Mouse (Mus musculus) limb, embryonic 10.5 days (tissue): ENCODE data around the gene Unkl. TPM values are rescaled to one million over a fixed set of nuclear protein-coding genes. Genes with fewer than 3 reads are reported as not detected.

Source experiments
- DNase-seq: peaks from one replicate; pipeline ENCODE4 v3.0.0-alpha.2; 2017; ENCODE audit warnings: low spot score
- H3K27ac ChIP-seq: fragments of 300-500 bp; sonication (generic); 2 replicates; pipeline ENCODE4 v1.5.1; 2016; ENCODE audit warnings: mild to moderate bottlenecking
- H3K27me3 ChIP-seq: fragments of 300-500 bp; sonication (generic); 2 replicates; pipeline ENCODE4 v1.6.1; 2016; ENCODE audit warnings: low read depth, mild to moderate bottlenecking; ENCODE audit not compliant: poor library complexity, severe bottlenecking
- H3K36me3 ChIP-seq: fragments of 300-500 bp; sonication (generic); 2 replicates; pipeline ENCODE4 v1.6.1; 2016; ENCODE audit warnings: mild to moderate bottlenecking, moderate library complexity
- H3K4me1 ChIP-seq: fragments of 300-500 bp; sonication (generic); 2 replicates; pipeline ENCODE4 v1.6.1; 2016
- H3K4me3 ChIP-seq: fragments of 300-500 bp; sonication (generic); 2 replicates; pipeline ENCODE4 v1.5.1; 2016; ENCODE audit warnings: mild to moderate bottlenecking, moderate library complexity
- H3K9me3 ChIP-seq: fragments of 300-500 bp; sonication (generic); replicated peaks from 2 replicates; pipeline ENCODE4 v1.6.1; 2016; ENCODE audit warnings: mild to moderate bottlenecking
- WGBS: fragments of 180-500 bp; shearing (Covaris S2); methylation state at CpG from one replicate; pipeline ENCODE4 v1.1.7; 2016; 5-methylcytosine and 5-hydroxymethylcytosine counted together
- polyA plus RNA-seq: library from polyadenylated mRNA; unstranded; fragments of >200 nt; fragmentation: Nextera tagmentation; extraction: Ambion mirVana; gene quantifications from 2 replicates; pipeline ENCODE4 v1.2.1, GENCODE M21; 2016

Gene Unkl
- 9.1 and 10.0 TPM in 2 replicates for polyA plus RNA-seq

- Histone ChIP-seq H3K4me3 (peak within 1 kb of the TSS; percentile 91), H3K27ac (peak within 1 kb of the TSS; percentile 92), H3K4me1 (peaks cover 33% of the 10 kb centered on the region), H3K36me3 (peaks cover 34% of the 10 kb centered on the region), H3K9me3 (no peaks in the 10 kb centered on the region), H3K27me3 (no peaks in the 10 kb centered on the region)
- peak; percentile 89 for DNase-seq
- WGBS = under 1% methylated on average over 82 of the region's 104 CpGs
These were observed at the start of gene Unkl for GRCm38 (mm10) chr17:25188150-25189031. Unkl (plus strand) TSS chr17:25188397.

- no peak for DNase-seq
- 100% methylated on average over 1 of the region's 1 CpGs for WGBS
These were observed 49.4 kb upstream of the Unkl start for GRCm38 (mm10) chr17:25138803-25139202.

GRCm38 (mm10) chr17:25139960-25140359, 48.2 kb upstream of the Unkl start:
- H3K4me1 ChIP-seq = no peaks in the 10 kb centered on the region
- no peaks in the 10 kb centered on the region for H3K9me3 ChIP-seq
- DNase-seq = no peak
- H3K4me3 ChIP-seq = no peak overlapping the region
- WGBS = 72% methylated on average over 4 of the region's 4 CpGs
- peaks cover 35% of the 10 kb centered on the region for H3K36me3 ChIP-seq
- H3K27ac ChIP-seq = no peak overlapping the region
- H3K27me3 ChIP-seq = no peaks in the 10 kb centered on the region

More at GRCm38 (mm10) chr17:25138803-25139202, 49.4 kb upstream of the Unkl start:
- Histone ChIP-seq H3K4me1 (peaks cover 10% of the 10 kb centered on the region), H3K27me3 (no peaks in the 10 kb centered on the region), H3K36me3 (peaks cover 23% of the 10 kb centered on the region), H3K27ac (no peak overlapping the region), H3K4me3 (no peak overlapping the region), H3K9me3 (no peaks in the 10 kb centered on the region)

- Histone ChIP-seq H3K27me3 (no peaks in the 10 kb centered on the region), H3K36me3 (peaks cover 43% of the 10 kb centered on the region), H3K4me3 (no peak within 1 kb of the TSS), H3K9me3 (no peaks in the 10 kb centered on the region), H3K27ac (no peak within 1 kb of the TSS), H3K4me1 (0 out of 2 replicates have a peak, but pooled peaks cover 3% of the 10 kb centered on the region)
- WGBS = 83% methylated on average over 1 of the region's 1 CpGs
- DNase-seq = no peak
These were observed 26.0 kb upstream of the Unkl start, which contains the start of gene Ccdc154 for GRCm38 (mm10) chr17:25162161-25162560. Ccdc154 (plus strand) TSS chr17:25162461.

GRCm38 (mm10) chr17:25163387-25163786, 24.8 kb upstream of the Unkl start:
- WGBS = 79% methylated on average over 7 of the region's 7 CpGs
- Histone ChIP-seq H3K36me3 (peaks cover 32% of the 10 kb centered on the region), H3K4me1 (0 out of 2 replicates have a peak, but pooled peaks cover 3% of the 10 kb centered on the region), H3K9me3 (no peaks in the 10 kb centered on the region), H3K27me3 (no peaks in the 10 kb centered on the region), H3K27ac (no peak overlapping the region), H3K4me3 (no peak overlapping the region)
- no peak for DNase-seq

- no peaks in the 10 kb centered on the region for H3K9me3 ChIP-seq
- DNase-seq = no peak
- H3K27ac ChIP-seq = no peak overlapping the region
- no peak overlapping the region for H3K4me3 ChIP-seq
- no peaks in the 10 kb centered on the region for H3K27me3 ChIP-seq
- peaks cover 23% of the 10 kb centered on the region for H3K36me3 ChIP-seq
- H3K4me1 ChIP-seq = 0 out of 2 replicates have a peak, but pooled peaks cover 3% of the 10 kb centered on the region
- WGBS = 88% methylated on average over 3 of the region's 3 CpGs
These were observed 23.4 kb upstream of the Unkl start for GRCm38 (mm10) chr17:25164770-25165169.

- no peak for DNase-seq
- Histone ChIP-seq H3K9me3 (no peaks in the 10 kb centered on the region), H3K27ac (no peak overlapping the region), H3K36me3 (peaks cover 9% of the 10 kb centered on the region), H3K4me1 (0 out of 2 replicates have a peak, but pooled peaks cover 3% of the 10 kb centered on the region), H3K27me3 (no peaks in the 10 kb centered on the region), H3K4me3 (no peak overlapping the region)
- 54% methylated on average over 6 of the region's 6 CpGs for WGBS
These were observed 22.1 kb upstream of the Unkl start for GRCm38 (mm10) chr17:25165970-25166671.

GRCm38 (mm10) chr17:25169706-25170105, 18.5 kb upstream of the Unkl start:
- Histone ChIP-seq H3K36me3 (no peaks in the 10 kb centered on the region), H3K4me3 (no peak overlapping the region), H3K4me1 (no peaks in the 10 kb centered on the region), H3K9me3 (no peaks in the 10 kb centered on the region), H3K27me3 (no peaks in the 10 kb centered on the region), H3K27ac (no peak overlapping the region)
- 91% methylated on average over 2 of the region's 2 CpGs for WGBS
- DNase-seq = no peak

- WGBS = 76% methylated on average over 3 of the region's 3 CpGs
- no peak for DNase-seq
- no peak overlapping the region for H3K4me3 ChIP-seq
These were observed 15.6 kb upstream of the Unkl start for GRCm38 (mm10) chr17:25172558-25172957.

GRCm38 (mm10) chr17:25175411-25175810, 12.8 kb upstream of the Unkl start, which contains the start of gene Gm38655:
Gm38655 (minus strand) TSS chr17:25175471.
- Histone ChIP-seq H3K4me3 (no peak within 1 kb of the TSS), H3K9me3 (no peaks in the 10 kb centered on the region), H3K36me3 (no peaks in the 10 kb centered on the region), H3K27ac (no peak within 1 kb of the TSS), H3K27me3 (no peaks in the 10 kb centered on the region), H3K4me1 (0 out of 2 replicates have a peak, but pooled peaks cover 2% of the 10 kb centered on the region)
- WGBS = 78% methylated on average over 9 of the region's 9 CpGs
- no peak for DNase-seq

More at GRCm38 (mm10) chr17:25172558-25172957, 15.6 kb upstream of the Unkl start:
- Histone ChIP-seq H3K9me3 (no peaks in the 10 kb centered on the region), H3K36me3 (no peaks in the 10 kb centered on the region), H3K27me3 (no peaks in the 10 kb centered on the region), H3K4me1 (0 out of 2 replicates have a peak, but pooled peaks cover 2% of the 10 kb centered on the region), H3K27ac (no peak overlapping the region)

- no peak for DNase-seq
- Histone ChIP-seq H3K36me3 (peaks cover 6% of the 10 kb centered on the region; the same call in 1 of the 2 replicates), H3K4me1 (peaks cover 26% of the 10 kb centered on the region), H3K4me3 (peak overlapping the region; percentile 78), H3K9me3 (no peaks in the 10 kb centered on the region), H3K27me3 (0 out of 2 replicates have a peak, but pooled peaks cover 7% of the 10 kb centered on the region), H3K27ac (no peak overlapping the region)
These were observed 5.0 kb upstream of the Unkl start for GRCm38 (mm10) chr17:25183232-25183631.

GRCm38 (mm10) chr17:25184129-25184691, 4.0 kb upstream of the Unkl start, which contains the start of gene BC003965:
BC003965 (plus strand) TSS chr17:25184554.
- Histone ChIP-seq H3K4me3 (peak within 1 kb of the TSS; percentile 78), H3K27ac (peak within 1 kb of the TSS; percentile 91), H3K4me1 (peaks cover 29% of the 10 kb centered on the region), H3K9me3 (no peaks in the 10 kb centered on the region), H3K36me3 (peaks cover 6% of the 10 kb centered on the region; the same call in 1 of the 2 replicates), H3K27me3 (0 out of 2 replicates have a peak, but pooled peaks cover 7% of the 10 kb centered on the region)
- WGBS = under 1% methylated on average over 50 of the region's 50 CpGs
- peak; percentile 100 for DNase-seq
